15 mouse cellular contexts compared by ENCODE assay signal in the genomic region with DNA sequence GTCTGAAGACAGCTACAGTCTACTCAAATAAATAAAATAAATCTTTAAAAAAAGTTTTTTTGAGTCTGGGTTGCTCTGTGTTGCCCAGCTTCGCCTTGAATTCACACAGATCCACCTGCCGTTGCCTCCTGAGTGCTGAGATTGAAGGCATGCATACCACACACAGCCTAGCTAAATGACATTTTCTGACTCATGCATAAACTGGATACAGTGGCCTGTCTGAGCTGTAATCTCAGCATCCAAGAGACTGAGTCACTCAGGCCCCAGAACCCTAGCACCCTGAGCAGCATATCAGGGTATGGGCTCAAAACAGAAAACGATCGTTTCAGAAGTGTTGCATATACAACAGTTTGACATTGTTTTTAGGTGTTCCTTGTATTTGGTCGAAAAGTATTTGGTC. TPM values are rescaled to one million over a fixed set of nuclear protein-coding genes. Genes with fewer than 3 reads are reported as not detected.
"Had no signal": no experiment of that assay in that cellular context is flagged by ENCODE, and none has a peak within 500 bp of the region (broad histone marks: within the 10 kb centered on the region; RNA-seq: fewer than 3 reads in every experiment).

No protein-coding gene starts in this region.

- H3K27ac ChIP-seq: limb, embryonic 12.5 days; liver, embryonic 13.5 days; neural tube, embryonic 15.5 days had no signal

- H3K9me3 ChIP-seq: limb, embryonic 12.5 days; liver, embryonic 13.5 days; midbrain, embryonic 13.5 days; neural tube, embryonic 15.5 days had no signal

- DNase-seq: kidney, adult 18-20 months; kidney, postnatal 10 days; kidney, postnatal 4 days; liver; liver, embryonic 13.5 days; liver, postnatal 0 days; right cerebral cortex, adult 18-20 months; right cerebral cortex, postnatal 25 days; thymus, adult 18-20 months; thymus, postnatal 25 days had no signal

- H3K9ac ChIP-seq: limb, embryonic 12.5 days; liver, embryonic 13.5 days; liver, postnatal 0 days; midbrain, embryonic 13.5 days; neural tube, embryonic 15.5 days had no signal

- H3K27me3 ChIP-seq: limb, embryonic 12.5 days; liver, embryonic 13.5 days; midbrain, embryonic 13.5 days; neural tube, embryonic 15.5 days had no signal

- H3K4me2 ChIP-seq: limb, embryonic 12.5 days; liver, embryonic 13.5 days; neural tube, embryonic 15.5 days had no signal

- ATAC-seq: liver, postnatal 0 days had no signal

- H3K4me1 ChIP-seq: limb, embryonic 12.5 days; liver, embryonic 13.5 days; neural tube, embryonic 15.5 days had no signal

- H3K4me3 ChIP-seq: limb, embryonic 12.5 days; liver, embryonic 13.5 days; midbrain, embryonic 13.5 days; myocyte; neural tube, embryonic 15.5 days had no signal

RNA-seq across cellular contexts. Expression of a gene that starts 35.9 kb away (rescaled TPM):
- total RNA-seq: megakaryocyte-erythroid progenitor cell, adult 5-6 weeks had no signal
